Mouse (Mus musculus) thymus, adult 2 months (tissue): ENCODE measurements around the gene Oas1e. TPM values are rescaled to one million over a fixed set of nuclear protein-coding genes. Genes with fewer than 3 reads are reported as not detected.
A peak's percentile ranks its signal among the peaks of the same experiment; 100 is the strongest.
"Not testable (repeated sequence)": the region's sequence is repeated elsewhere in the genome, so short reads cannot be mapped to it uniquely, and the experiment has no call there.

Experiments used
- DNase-seq: peaks from one replicate; pipeline ENCODE4 v3.0.0; 2021
- H3K27ac ChIP-seq: fragments of 200-500 bp; 2 replicates; pipeline ENCODE4 v1.5.1; 2012; ENCODE audit warnings: low read length, control low read depth; ENCODE audit not compliant: control insufficient read depth, insufficient read depth
- H3K27me3 ChIP-seq: fragments of 200-500 bp; 2 replicates; pipeline ENCODE4 v1.6.1; 2012; ENCODE audit warnings: mild to moderate bottlenecking, low read length, moderate library complexity, mixed read lengths; ENCODE audit not compliant: control insufficient read depth, insufficient read depth
- H3K36me3 ChIP-seq: fragments of 200-500 bp; 2 replicates; pipeline ENCODE4 v1.6.1; 2012; ENCODE audit warnings: mild to moderate bottlenecking, low read length, moderate library complexity; ENCODE audit not compliant: control insufficient read depth, insufficient read depth
- H3K4me1 ChIP-seq: fragments of 200-500 bp; replicated peaks from 2 replicates; pipeline ENCODE4 v1.6.1; 2012; ENCODE audit warnings: low read length; ENCODE audit not compliant: control insufficient read depth, insufficient read depth
- H3K4me3 ChIP-seq: fragments of 200-500 bp; 2 replicates; pipeline ENCODE4 v1.5.1; 2012; ENCODE audit warnings: mild to moderate bottlenecking, low read length, control low read depth, moderate library complexity; ENCODE audit not compliant: control insufficient read depth, insufficient read depth
- CTCF ChIP-seq: fragments of 200-500 bp; IDR thresholded peaks from 2 replicates; pipeline ENCODE4 v1.5.1; 2012; ENCODE audit warnings: mild to moderate bottlenecking, control low read depth, low read length, moderate library complexity, borderline replicate concordance; ENCODE audit not compliant: control insufficient read depth, poor library complexity, insufficient read depth; ENCODE audit errors: extremely low read depth
- POLR2A ChIP-seq: fragments of 200-500 bp; IDR thresholded peaks from 2 replicates; pipeline ENCODE4 v1.6.1; 2012; ENCODE audit warnings: mild to moderate bottlenecking, low read length, control low read depth, moderate library complexity; ENCODE audit not compliant: control insufficient read depth, poor library complexity, insufficient read depth; ENCODE audit errors: extremely low read depth
- WGBS: fragments of 180-500 bp; shearing (Covaris S2); methylation state at CpG from one replicate; pipeline ENCODE4 v1.1.7; 2018; 5-methylcytosine and 5-hydroxymethylcytosine counted together
- polyA plus RNA-seq: library from polyadenylated mRNA; depleted of rRNA; stranded (reverse); fragments of >200 nt; gene quantifications from 2 replicates; pipeline ENCODE4 v1.2.3, GENCODE M21; 2012; rRNA removed

Gene Oas1e
- 0.52 and 0.74 TPM in 2 replicates for polyA plus RNA-seq

- H3K36me3 ChIP-seq = not testable (repeated sequence)
- 92% methylated on average over 9 of the region's 9 CpGs for WGBS
Measured at GRCm38 (mm10) chr5:120795480-120796034, at the start of gene Oas1e. Gene Oas1e, minus strand, starts transcription at chr5:120795530.

GRCm38 (mm10) chr5:120844713-120845112 lies 49.4 kb upstream of the Oas1e start:
- TF ChIP-seq POLR2A = no peak
- TF ChIP-seq CTCF = no peak
- Histone ChIP-seq H3K4me1 (no peaks in the 10 kb centered on the region), H3K27me3 (no peaks in the 10 kb centered on the region), H3K36me3 (no peaks in the 10 kb centered on the region), H3K27ac (no peak overlapping the region), H3K4me3 (no peak overlapping the region)
- 57% methylated on average over 3 of the region's 3 CpGs for WGBS
- no peak for DNase-seq

More at GRCm38 (mm10) chr5:120795480-120796034, at the start of gene Oas1e:
- not testable (repeated sequence) for H3K4me1 ChIP-seq, H3K27me3 ChIP-seq, H3K4me3 ChIP-seq, DNase-seq, H3K27ac ChIP-seq

- no peak overlapping the region for H3K27ac ChIP-seq
- H3K27me3 ChIP-seq = no peaks in the 10 kb centered on the region
- TF ChIP-seq POLR2A (no peak), CTCF (peak; percentile 23; the same call in 1 of the 2 replicates)
- WGBS = 19% methylated on average over 8 of the region's 8 CpGs
- DNase-seq = peak; percentile 71
- no peak overlapping the region for H3K4me3 ChIP-seq
- H3K36me3 ChIP-seq = no peaks in the 10 kb centered on the region
- H3K4me1 ChIP-seq = no peaks in the 10 kb centered on the region
Measured at GRCm38 (mm10) chr5:120836731-120837585, 41.6 kb upstream of the Oas1e start.

- Histone ChIP-seq H3K36me3 (no peaks in the 10 kb centered on the region), H3K4me3 (no peak overlapping the region), H3K27me3 (no peaks in the 10 kb centered on the region), H3K27ac (no peak overlapping the region), H3K4me1 (peaks cover 3% of the 10 kb centered on the region; the same call in 1 of the 2 replicates)
- 35% methylated on average over 17 of the region's 17 CpGs for WGBS
- DNase-seq = no peak
- no peak for TF ChIP-seq CTCF
- no peak for TF ChIP-seq POLR2A
Measured at GRCm38 (mm10) chr5:120833335-120834280, 38.3 kb upstream of the Oas1e start.

GRCm38 (mm10) chr5:120831031-120831430 lies 35.7 kb upstream of the Oas1e start:
- H3K36me3 ChIP-seq = no peaks in the 10 kb centered on the region
- H3K4me3 ChIP-seq = no peak overlapping the region
- peaks cover 3% of the 10 kb centered on the region; the same call in 1 of the 2 replicates for H3K4me1 ChIP-seq
- H3K27me3 ChIP-seq = no peaks in the 10 kb centered on the region
- WGBS = 15% methylated on average over 4 of the region's 4 CpGs
- DNase-seq = no peak
- H3K27ac ChIP-seq = no peak overlapping the region
- no peak for TF ChIP-seq CTCF
- TF ChIP-seq POLR2A = no peak

GRCm38 (mm10) chr5:120818999-120819398 lies 23.7 kb upstream of the Oas1e start:
- DNase-seq = no peak
- H3K27ac ChIP-seq = no peak overlapping the region
- H3K4me1 ChIP-seq = no peaks in the 10 kb centered on the region
- no peaks in the 10 kb centered on the region for H3K27me3 ChIP-seq
- TF ChIP-seq CTCF (no peak), POLR2A (no peak)
- no peak overlapping the region for H3K4me3 ChIP-seq
- H3K36me3 ChIP-seq = no peaks in the 10 kb centered on the region; the same call in 1 of the 2 replicates
